Mouse (Mus musculus): ENCODE results near the gene Dlg1.

Gene Dlg1

DNA sequence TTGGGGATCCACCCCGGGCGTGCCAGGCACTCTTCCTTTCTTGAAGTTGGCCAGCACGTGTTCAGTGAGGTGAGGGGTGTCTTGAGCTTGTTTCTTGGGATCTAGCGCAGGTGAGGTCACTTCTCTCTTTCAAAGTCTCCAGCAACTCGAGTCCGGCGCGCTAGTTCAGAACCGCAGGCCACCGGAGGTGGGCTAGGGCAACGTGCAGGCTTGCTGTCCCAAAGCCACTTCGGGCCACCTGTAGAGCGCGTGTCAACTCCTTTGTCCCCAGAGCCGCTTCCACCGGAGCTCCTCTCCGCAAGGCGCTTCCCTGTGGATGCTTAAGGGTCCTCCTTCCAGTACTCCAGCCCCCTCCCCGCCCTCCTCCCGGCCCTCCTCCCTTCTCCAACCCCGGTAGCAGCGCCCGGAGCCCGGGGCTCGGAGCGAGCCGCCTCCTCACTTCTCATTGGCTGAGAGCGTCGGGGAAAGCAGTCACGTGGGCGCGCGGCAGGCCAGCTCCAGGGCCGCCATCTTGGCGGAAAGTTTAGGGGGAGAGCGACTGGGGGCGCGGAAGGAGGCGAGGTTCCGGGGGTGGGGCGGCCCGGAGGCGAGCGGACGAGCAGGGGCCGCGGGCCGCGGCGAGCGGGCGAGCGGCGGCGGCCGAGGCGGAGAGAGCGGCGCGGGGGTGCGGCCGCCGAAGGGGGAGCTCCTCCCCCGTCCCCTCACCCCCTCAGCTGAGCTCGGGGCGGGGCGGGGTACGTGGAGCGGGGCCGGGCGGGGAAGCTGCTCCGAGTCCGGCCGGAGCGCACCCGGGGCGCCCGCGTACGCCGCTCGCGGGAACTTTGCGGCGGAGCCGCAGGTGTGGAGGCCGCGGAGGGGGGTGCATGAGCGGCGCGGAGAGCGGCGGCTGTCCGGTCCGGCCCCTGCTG lies at the start of gene Dlg1:
TSS of gene Dlg1 (plus strand) at position 65 of the 908 bp plus-strand sequence.
- peak; percentile 89 for DNase-seq (ENCODE audit: low spot score)

DNA sequence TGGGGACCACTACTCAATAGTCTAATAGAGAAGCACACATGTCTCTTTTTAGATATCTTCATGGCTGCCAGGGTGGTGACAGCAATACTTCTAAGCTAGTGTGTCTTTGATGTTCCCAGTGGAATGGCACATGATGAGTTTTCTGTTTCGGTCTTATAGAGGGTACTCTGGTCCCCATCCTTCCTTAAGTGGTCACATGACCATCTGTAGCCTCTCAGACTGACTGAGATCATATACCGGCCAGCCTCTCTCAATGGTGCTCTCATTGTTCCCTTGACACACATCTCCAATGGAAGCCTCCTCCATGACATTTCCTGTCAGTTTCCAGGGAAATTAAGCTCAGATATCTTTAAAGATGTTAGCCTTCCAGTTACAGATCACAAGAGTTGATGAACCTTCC lies 46.9 kb upstream of the Dlg1 start:
- no peak for DNase-seq (ENCODE audit: low spot score)

DNA sequence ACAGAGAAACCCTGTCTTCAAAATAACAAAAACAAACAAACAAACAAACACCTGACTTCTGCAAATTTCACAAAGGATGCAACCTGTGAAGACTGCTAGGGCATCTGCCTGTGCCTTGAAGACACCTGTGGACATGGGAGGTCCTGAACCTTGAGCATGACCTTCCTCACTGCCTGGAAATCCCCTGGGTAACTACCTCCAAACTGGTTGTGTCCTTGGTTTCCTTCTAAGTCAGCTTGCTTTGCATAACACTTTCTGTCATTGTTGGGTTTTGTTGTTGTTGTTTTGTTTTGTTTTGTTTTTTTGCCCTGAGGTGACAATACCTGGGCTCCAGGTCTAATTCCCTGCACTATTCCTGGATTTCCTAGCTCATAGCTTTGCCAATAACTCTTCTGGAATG lies 46.1 kb upstream of the Dlg1 start:
- no peak for DNase-seq (ENCODE audit: low spot score)

DNA sequence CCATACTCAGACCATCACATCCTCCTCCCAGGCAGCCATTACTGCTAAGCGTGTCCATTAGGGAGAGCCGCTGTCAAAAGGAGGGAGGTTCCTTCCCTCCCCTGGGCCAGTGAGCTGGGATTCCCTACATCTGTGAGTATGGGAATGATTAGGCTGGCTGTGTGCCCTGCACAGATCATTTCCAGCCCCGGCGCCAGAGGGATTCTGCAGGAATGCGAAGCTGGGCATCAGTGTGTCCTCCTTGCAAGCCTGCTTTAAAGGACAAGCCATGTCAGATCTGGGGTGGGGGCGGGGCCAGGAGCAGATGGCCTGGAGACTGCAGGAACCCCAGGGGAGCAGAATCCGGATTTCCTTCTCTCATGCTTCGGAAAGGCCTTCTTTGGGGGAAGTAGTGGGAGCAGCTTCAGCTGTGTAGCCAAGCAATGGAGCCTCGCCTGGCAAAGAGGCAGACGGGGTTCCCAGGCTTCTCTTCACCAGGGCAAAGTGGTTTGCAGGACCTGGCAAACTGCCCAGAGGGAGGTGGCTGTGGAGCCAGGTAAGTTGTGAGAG lies 45.3 kb upstream of the Dlg1 start:
- peak; percentile 73 for DNase-seq (ENCODE audit: low spot score)

DNA sequence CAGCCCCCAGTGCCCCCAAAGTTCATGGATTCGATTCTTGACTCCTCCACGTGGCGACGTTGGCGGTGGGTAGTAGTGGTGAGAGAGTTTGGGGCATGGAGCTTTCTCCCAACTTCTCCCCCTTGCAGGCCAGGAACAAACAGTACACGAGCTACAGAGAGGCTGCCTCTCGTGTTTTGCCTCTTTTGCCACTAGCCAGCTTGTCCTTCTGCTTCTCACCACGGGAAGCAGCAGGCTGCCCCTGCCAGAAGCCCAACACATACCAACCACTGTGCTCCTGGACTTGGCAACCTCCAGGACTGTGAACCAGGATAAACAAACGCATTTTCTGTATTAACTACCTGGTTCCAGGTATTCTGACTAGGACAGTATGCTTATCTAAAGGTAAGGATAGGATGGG lies 44.6 kb upstream of the Dlg1 start:
- DNase-seq (ENCODE audit: low spot score) = no peak

DNA sequence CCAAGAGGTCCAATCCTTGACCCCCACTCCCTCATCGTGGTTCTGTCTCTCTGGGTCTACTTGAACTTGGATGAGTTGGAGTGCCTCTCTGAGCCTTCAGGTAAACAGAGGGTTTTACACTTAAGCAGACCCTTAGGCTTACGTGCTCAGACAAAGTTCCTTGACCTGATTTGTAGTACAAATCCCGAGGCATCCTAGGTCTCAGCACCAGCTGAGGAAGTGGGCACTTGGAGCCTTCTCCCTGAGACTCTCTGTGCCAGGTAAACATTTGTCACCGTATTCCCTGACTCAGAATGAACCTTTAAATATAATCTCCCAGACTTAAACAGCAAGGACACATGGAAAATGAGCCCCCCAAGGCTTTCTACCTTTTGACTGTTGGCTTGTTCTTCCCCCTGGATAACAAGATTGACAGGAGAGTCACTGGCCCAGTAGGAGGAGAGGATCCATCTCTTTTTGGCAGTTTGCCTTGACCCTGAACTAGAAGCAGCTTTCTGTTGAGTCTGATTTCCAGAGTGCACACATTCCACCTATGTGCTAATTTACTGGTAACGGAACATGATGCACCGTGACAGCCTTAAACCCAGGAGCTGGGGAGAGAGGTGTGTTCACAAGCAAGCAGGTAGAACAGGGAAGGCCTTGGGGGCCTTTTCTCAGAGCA lies 43.4 kb upstream of the Dlg1 start:
- no peak for DNase-seq (ENCODE audit: low spot score)

DNA sequence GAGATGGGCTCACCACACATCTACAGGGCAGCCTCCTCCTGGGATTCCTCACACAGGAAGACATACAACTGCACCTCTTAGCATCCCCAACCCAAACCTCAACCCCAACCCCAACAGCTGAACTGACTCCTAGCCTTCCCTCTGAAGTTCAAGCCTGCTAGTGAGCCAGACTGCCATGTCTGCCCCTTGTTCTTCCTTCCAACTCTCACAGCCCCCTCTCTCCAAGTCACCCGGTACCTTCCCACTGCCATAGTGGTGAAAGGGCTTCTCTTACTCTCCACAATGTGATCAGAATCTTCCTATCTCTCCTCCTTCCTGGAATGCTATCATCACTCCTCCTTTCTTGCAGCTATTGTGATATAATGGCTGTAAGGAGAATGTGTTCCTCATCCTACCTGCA lies 40.9 kb upstream of the Dlg1 start:
- DNase-seq (ENCODE audit: low spot score) = no peak

DNA sequence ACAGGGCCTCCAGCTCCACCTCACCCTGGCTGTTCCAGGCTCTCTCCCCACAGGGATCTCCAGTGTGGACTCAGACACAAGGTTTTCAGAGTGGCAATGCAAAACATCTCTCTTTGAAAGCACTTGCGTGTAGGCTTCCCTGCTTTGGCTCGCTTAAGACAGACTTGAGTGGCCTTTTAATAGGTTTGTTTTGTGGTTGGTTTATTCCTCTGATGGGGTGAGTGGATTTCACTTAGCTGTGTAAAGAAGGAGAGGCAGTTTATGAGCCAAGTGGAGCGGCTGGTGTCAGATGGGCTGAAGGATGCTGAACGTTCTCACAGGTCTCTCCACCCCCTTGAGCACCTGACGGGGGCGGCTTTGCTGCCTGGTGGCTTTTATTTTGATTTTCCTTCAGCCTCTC lies 40.1 kb upstream of the Dlg1 start:
- DNase-seq (ENCODE audit: low spot score) = no peak

DNA sequence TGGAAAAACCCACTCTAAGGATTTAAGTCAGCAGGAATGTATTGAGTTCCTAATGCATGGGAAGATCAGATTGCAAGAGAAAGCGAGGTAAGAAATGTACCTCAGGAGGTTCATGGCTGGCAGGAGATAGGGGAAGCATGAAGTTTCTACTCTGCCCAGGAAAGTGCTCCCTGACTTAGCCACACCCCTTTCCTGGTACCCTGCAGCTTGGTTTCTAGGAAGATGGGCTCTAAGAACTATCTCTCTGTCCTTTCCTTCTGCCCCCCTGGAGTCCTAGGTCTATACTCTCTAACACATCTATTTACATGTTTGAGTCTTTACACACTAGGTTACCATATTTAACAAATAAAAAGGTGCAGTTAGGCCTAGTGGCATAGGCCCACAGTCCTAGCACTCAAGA lies 38.5 kb upstream of the Dlg1 start:
- DNase-seq (ENCODE audit: low spot score) = no peak

DNA sequence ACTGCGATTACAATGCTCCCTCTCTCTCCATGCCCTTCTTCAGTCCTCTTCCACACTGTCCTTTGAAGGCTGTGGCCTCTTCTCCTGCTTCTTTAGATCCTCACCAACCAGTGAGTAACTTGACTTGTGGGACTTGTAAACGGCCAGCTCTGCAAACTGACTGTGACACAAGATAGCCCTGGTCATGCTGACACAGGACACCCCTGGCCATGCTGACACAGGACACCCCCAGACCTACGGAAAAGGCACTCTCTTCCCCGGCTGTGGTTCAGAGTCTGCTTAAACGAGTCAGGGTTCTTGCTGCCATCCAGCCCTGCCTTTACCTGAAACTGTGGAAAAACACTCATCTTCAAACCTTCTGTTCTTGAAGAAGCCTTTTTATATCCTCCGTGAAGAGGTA lies 36.9 kb upstream of the Dlg1 start:
- no peak for DNase-seq (ENCODE audit: low spot score)

DNA sequence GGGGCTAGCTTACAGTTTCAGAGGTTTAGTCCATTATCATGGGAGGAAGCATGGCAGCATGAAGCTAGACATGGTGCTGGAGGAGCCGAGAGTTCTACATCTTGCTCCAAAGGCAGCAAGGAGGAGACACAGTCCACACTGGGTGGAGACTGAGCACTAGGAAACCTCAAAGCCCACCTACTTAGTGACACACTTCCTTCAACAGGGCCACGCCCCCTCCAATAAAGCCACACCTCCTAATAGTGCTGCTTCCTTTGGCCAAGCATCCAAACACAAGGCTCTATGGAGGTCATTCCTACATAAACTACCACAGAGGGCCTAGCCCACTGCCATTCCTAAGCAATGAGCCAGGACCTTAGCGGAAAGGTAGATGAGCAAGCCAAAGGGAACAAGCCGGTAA lies 32.9 kb upstream of the Dlg1 start:
- DNase-seq (ENCODE audit: low spot score) = no peak

DNA sequence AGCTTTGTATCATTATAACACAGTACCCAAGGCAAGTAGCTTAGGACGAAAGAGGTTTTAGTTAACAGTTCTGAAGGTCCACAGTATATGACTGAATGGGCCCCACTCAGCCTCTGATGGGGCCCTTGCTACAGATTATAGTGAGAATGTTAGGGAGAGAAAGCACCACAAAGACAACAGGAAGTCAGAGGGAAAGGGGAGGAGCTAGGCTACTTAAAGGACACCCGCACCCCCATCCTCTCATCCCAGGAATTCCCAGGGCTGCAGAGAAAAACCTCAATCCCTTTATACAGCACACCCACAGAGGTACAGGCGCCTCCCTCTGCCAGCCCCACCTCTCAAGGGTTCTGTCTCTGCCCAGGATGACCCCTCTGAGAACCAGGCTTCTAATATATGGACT lies 32.2 kb upstream of the Dlg1 start:
- DNase-seq (ENCODE audit: low spot score) = no peak

DNA sequence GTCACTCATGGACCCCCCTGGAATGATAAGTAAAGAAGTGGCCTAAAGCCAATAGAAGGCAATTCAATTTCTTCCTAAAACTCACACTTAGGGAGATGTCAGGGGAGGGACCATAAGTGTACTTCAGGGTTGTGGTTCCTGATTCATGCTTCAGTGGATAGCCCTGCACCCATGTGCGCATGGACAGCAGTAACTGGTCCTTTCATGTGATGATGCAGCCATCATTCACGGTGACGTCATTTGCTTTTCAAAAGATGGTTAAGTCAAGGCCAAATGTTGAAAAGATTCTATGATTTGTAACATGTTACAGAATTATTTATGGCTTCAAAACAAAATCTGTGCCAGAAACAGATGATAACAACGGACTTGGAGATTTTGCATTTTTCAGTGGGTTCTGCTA lies 28.9 kb upstream of the Dlg1 start:
- DNase-seq (ENCODE audit: low spot score) = no peak

DNA sequence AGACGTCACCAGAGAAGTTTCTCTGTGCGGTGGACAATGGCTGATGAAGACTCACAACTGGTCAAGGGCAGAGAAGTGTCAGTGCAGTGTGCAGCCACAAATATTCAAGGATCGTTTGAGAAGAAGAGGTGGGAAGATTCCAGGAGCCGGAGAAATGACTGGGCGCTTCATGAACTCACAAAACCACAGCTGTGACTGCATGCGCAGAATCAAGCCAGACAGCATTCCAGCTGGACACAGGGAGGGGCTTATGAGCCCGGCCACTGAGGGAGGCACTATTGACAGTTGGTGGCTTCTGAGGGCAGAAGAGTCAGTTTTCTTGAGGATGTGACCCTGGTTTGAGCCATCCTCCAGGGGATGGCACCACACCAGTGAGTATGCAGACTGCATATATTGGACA lies 24.9 kb upstream of the Dlg1 start:
- no peak for DNase-seq (ENCODE audit: low spot score)

DNA sequence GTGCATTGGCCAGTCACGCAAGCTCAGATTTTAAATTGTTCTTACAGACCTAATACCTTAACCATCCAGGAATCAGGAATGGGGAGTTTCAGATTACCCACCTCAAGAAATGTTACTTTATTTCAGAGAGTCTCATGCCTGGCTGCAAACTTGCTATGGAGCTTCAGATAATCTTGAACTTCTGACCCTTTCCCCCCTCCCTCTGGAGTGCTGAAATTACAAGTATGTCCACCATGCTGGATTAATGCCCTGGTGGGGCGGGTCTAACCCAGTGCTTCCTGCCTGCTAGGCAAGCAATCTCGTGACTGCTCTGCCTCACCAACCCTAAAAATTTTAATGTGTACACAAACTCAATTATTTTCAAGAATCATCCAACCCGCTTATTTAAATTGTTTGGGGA lies 23.3 kb upstream of the Dlg1 start:
- DNase-seq (ENCODE audit: low spot score) = no peak

DNA sequence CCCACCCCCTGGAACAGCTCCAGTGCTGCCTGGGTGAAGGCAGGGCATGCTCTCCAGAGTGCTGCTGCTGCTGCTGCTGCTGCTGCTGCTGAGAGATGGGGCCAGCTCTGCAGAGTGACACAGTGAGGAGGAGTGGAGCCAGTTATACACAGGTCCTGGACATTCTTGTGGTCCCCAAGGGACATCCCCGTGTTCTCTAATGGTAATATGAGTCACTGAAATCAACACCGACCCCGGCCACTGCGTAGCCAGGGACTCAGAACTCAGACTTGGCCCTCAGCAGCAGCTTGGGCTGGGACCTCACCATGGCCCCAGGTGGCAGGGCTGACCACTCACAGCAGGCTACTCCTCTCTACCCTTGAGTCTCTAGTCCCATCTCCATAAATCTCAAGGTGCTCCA lies 21.5 kb upstream of the Dlg1 start:
- DNase-seq (ENCODE audit: low spot score) = no peak

DNA sequence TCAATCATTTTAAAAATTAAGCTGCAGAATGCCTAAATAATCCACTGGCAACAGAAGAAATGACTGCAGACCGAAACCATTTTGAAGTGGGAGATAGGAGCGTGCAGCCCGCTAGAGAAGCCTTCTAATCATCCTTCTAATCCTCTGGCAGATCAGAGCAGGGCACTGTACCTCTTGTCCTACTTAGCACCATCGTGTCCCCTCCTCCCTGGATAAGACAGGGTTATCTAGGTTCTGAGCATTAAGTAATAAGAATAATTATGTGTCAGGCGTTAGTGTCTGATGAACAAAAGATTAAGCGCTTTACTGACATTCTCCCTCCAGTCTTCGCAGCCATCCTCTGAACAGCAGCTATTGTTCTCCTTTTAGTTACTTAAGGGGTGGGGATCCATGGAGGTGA lies 16.0 kb upstream of the Dlg1 start:
- no peak for DNase-seq (ENCODE audit: low spot score)

DNA sequence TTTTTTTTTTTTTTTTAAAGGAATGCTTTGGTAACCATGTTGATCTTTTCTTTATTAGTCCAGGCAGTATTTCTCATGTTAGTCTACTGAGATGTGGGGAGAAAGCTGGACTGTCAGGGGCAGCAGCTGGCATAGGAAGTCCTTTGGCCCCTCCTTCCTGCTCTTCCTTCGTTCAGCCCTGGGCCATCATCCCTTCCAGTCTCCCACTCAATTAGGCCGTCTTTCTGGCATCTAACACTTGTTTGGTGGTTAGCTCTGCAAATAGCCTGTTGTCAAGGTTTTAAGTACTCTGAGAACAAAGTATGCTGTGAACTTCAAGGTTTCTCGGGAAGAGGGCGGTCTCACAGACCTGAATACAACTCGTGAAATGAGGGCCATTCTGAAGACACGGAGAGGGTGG lies 12.5 kb upstream of the Dlg1 start:
- DNase-seq (ENCODE audit: low spot score) = no peak

DNA sequence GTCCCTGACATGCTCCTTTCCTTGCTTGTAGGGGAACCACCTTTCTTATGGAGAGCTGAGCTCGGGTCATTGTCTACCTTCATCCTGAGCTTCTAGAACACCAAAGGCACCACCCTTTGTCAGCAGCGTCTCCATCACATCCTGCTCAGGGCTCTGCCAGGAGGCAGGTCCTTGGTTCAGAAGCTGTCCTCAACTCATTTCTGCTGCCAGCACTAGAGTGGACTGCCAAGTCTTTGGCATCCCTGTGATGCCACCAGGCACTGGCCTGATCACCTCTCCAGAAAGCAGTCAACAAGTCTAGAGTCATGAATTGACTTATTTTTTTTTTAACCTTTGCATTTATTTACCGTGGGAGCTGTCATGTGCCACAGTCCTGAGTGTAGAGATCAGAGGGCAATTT lies 11.7 kb upstream of the Dlg1 start:
- no peak for DNase-seq (ENCODE audit: low spot score)

DNA sequence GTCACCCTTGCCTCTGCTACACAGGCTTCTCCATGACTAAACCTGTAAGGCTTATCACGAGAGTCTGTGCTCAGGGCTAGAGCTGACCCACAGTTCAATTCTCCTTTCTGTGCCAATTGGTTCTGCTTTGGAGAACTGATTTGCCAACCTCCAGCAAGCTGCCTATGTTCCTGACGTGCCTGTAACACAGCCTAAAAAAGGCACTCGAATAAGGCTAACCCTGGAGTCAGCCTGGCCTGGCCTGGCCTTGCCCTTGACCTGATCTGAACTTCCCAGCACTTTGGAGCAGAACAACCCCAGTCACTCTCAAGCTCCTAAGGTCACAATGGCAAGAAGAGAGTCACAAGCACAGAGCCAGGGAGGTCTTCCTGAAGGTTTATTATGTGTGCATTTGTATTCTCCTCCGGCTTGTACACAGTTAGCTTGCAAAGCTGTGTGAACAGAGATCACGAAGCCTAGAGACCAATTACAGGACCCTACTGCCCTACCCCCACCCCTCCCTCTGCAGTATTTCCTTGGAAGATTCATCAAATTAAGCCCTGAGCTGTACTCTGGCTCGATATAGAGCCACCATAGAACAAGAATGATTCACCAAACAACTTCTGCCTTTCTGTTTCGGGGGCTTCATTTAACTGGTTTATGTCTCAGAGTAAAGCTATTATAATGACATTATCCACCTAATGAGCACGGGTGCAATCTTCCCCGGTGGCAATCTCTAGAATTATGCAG lies 11.0 kb upstream of the Dlg1 start:
- no peak for DNase-seq (ENCODE audit: low spot score)

DNA sequence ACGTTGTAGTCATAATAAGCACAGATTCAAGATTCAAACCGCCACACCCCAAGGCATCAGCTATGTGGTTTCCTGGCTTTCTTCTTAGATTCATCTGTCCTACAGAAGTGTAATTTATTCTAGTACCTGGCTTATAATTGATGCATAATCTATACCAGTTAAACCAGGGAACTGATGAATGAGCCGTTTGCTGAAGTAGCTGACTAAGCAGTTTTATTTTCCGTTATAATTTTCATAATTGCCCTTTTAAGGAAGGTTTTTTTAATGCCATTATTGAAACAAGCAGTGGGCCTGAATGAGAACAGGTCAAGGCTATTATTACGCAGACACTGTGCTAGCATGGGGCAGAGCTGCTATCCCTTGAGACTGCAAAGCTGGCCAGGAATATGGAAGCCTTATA lies 9.6 kb upstream of the Dlg1 start:
- DNase-seq (ENCODE audit: low spot score) = no peak

DNA sequence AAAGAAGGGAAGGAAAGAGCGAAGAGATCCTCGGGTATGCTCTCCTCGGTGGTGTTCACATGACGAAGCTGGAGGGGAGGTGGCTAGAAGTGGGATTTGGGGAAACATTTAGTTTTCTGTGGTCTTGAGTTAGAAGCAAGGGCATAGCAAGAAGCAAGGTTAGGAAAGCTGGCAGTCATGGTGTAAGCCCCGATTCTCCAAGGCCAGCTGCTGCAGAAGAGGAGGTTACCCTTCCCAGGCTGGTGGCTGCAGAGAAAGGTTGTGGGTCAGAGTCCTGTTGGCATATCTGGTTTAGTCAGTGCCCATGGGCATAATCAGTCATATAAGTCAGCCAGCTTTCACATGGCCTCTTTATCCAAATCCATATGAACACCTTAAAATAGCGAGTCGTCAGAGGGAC lies 9.2 kb upstream of the Dlg1 start:
- no peak for DNase-seq (ENCODE audit: low spot score)

DNA sequence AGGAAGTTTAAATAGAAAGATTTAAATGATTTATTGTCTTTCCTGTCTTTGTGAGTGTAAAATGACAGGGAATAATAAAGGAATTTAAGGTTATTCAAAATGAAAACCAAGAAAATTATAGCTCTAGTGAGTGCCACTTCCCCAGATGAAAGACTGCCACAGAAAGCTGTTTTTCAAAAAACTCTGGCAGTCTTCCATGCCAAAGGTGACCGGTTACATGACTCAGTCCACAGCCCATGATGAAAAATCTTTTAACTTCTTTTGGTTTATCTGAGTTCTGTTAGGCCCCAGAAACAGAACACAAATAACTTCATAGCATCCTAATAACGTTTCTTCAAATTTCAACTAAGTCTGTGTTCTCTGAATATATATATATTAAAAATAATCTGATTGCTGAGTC lies 7.7 kb upstream of the Dlg1 start:
- no peak for DNase-seq (ENCODE audit: low spot score)
